Mouse (Mus musculus) heart, embryonic 16.5 days (tissue): ENCODE data around the gene Pdcd1lg2. TPM values are rescaled to one million over a fixed set of nuclear protein-coding genes. Genes with fewer than 3 reads are reported as not detected.

Experiments used
- ATAC-seq: fragments of 200-750 bp; cut with Nextera tagmentation; replicated peaks from 2 replicates; pipeline ENCODE4 v1.8.0; 2017; ENCODE audit warnings: moderate number of reproducible peaks; ENCODE audit not compliant: insufficient read depth, low FRiP score; ENCODE audit errors: extremely low read depth
- H3K27ac ChIP-seq: fragments of 300-500 bp; sonication (generic); 2 replicates; pipeline ENCODE4 v1.5.1; 2014; ENCODE audit warnings: mild to moderate bottlenecking, low read length, control low read depth, moderate library complexity
- H3K27me3 ChIP-seq: fragments of 300-500 bp; sonication (generic); 2 replicates; pipeline ENCODE4 v1.6.1; 2014; ENCODE audit warnings: low read length, mixed read lengths; ENCODE audit not compliant: control insufficient read depth, insufficient read depth
- H3K36me3 ChIP-seq: fragments of 300-500 bp; sonication (generic); 2 replicates; pipeline ENCODE4 v1.6.1; 2014; ENCODE audit not compliant: control insufficient read depth, insufficient read depth
- H3K4me1 ChIP-seq: fragments of 300-500 bp; sonication (generic); 2 replicates; pipeline ENCODE4 v1.6.1; 2014; ENCODE audit warnings: low read length, mixed read lengths; ENCODE audit not compliant: control insufficient read depth, insufficient read depth
- H3K4me2 ChIP-seq: fragments of 300-500 bp; sonication (generic); 2 replicates; pipeline ENCODE4 v1.6.1; 2014; ENCODE audit warnings: low read depth, mild to moderate bottlenecking, control low read depth, low read length
- H3K4me3 ChIP-seq: fragments of 300-500 bp; sonication (generic); 2 replicates; pipeline ENCODE4 v1.5.1; 2014; ENCODE audit warnings: mild to moderate bottlenecking, control low read depth, low read length
- H3K9ac ChIP-seq: fragments of 300-500 bp; sonication (generic); 2 replicates; pipeline ENCODE4 v1.6.1; 2014; ENCODE audit warnings: low read length, control low read depth
- H3K9me3 ChIP-seq: fragments of 300-500 bp; sonication (generic); replicated peaks from 2 replicates; pipeline ENCODE4 v1.6.1; 2016; ENCODE audit warnings: low read length; ENCODE audit not compliant: control insufficient read depth
- WGBS: fragments of 180-500 bp; shearing (Covaris S2); extraction: QIAGEN DNeasy Blood & Tissue Kit; methylation state at CpG from one replicate; pipeline ENCODE4 v1.1.7; 2014; 5-methylcytosine and 5-hydroxymethylcytosine counted together
- polyA plus RNA-seq: library from polyadenylated mRNA; unstranded; fragments of >200 nt; fragmentation: Nextera tagmentation; extraction: Ambion mirVana; gene quantifications from 2 replicates; pipeline ENCODE4 v1.2.1, GENCODE M21; 2015

Gene Pdcd1lg2
- polyA plus RNA-seq, 1 experiment from 2014 or later, result 0.41 TPM

GRCm38 (mm10) chr19:29489785-29490284, 79.1 kb downstream of the Pdcd1lg2 start:
- Histone ChIP-seq H3K27me3 (no peaks in the 10 kb centered on the region), H3K4me2 (no peak overlapping the region), H3K9ac (no peak overlapping the region), H3K36me3 (no peaks in the 10 kb centered on the region), H3K9me3 (no peaks in the 10 kb centered on the region), H3K4me3 (no peak overlapping the region), H3K4me1 (no peaks in the 10 kb centered on the region; the same call in 1 of the 2 replicates), H3K27ac (no peak overlapping the region)
- WGBS, result 80% methylated on average over 3 of the region's 3 CpGs
- ATAC-seq, result no peak

- H3K4me2 ChIP-seq, result no peak overlapping the region
- 84% methylated on average over 9 of the region's 9 CpGs for WGBS
- H3K36me3 ChIP-seq, result no peaks in the 10 kb centered on the region
- no peaks in the 10 kb centered on the region for H3K9me3 ChIP-seq
- no peak overlapping the region for H3K4me3 ChIP-seq
- no peak for ATAC-seq
- H3K9ac ChIP-seq, result no peak overlapping the region
- H3K27me3 ChIP-seq, result no peaks in the 10 kb centered on the region
- H3K27ac ChIP-seq, result no peak overlapping the region
- no peaks in the 10 kb centered on the region; the same call in 1 of the 2 replicates for H3K4me1 ChIP-seq
Observed at GRCm38 (mm10) chr19:29491467-29491866, 80.7 kb downstream of the Pdcd1lg2 start.

- no peaks in the 10 kb centered on the region for H3K4me1 ChIP-seq
- H3K4me3 ChIP-seq, result no peak overlapping the region
- no peaks in the 10 kb centered on the region for H3K36me3 ChIP-seq
- H3K27me3 ChIP-seq, result no peaks in the 10 kb centered on the region
- WGBS, result 84% methylated on average over 4 of the region's 4 CpGs
- ATAC-seq, result no peak
- no peaks in the 10 kb centered on the region for H3K9me3 ChIP-seq
- no peak overlapping the region for H3K9ac ChIP-seq
- H3K27ac ChIP-seq, result no peak overlapping the region
- H3K4me2 ChIP-seq, result no peak overlapping the region
Observed at GRCm38 (mm10) chr19:29494454-29494853, 83.7 kb downstream of the Pdcd1lg2 start.

GRCm38 (mm10) chr19:29496001-29496597, 85.4 kb downstream of the Pdcd1lg2 start:
- Histone ChIP-seq H3K4me2 (no peak overlapping the region), H3K4me1 (no peaks in the 10 kb centered on the region), H3K27ac (no peak overlapping the region), H3K9me3 (no peaks in the 10 kb centered on the region), H3K9ac (no peak overlapping the region), H3K36me3 (no peaks in the 10 kb centered on the region), H3K27me3 (no peaks in the 10 kb centered on the region), H3K4me3 (no peak overlapping the region)
- no peak for ATAC-seq
- 75% methylated on average over 6 of the region's 6 CpGs for WGBS

GRCm38 (mm10) chr19:29496786-29497557, 86.3 kb downstream of the Pdcd1lg2 start:
- H3K9me3 ChIP-seq, result no peaks in the 10 kb centered on the region
- 74% methylated on average over 7 of the region's 7 CpGs for WGBS
- no peaks in the 10 kb centered on the region for H3K4me1 ChIP-seq
- H3K4me3 ChIP-seq, result no peak overlapping the region
- no peaks in the 10 kb centered on the region for H3K36me3 ChIP-seq
- no peak for ATAC-seq
- H3K4me2 ChIP-seq, result no peak overlapping the region
- H3K27me3 ChIP-seq, result no peaks in the 10 kb centered on the region
- H3K9ac ChIP-seq, result no peak overlapping the region
- no peak overlapping the region for H3K27ac ChIP-seq

- H3K4me3 ChIP-seq, result no peak overlapping the region
- no peaks in the 10 kb centered on the region for H3K36me3 ChIP-seq
- ATAC-seq, result no peak
- H3K27me3 ChIP-seq, result no peaks in the 10 kb centered on the region
- no peak overlapping the region for H3K27ac ChIP-seq
- H3K4me2 ChIP-seq, result no peak overlapping the region
- no peaks in the 10 kb centered on the region for H3K4me1 ChIP-seq
- no peaks in the 10 kb centered on the region for H3K9me3 ChIP-seq
- 68% methylated on average over 7 of the region's 7 CpGs for WGBS
- H3K9ac ChIP-seq, result no peak overlapping the region
Observed at GRCm38 (mm10) chr19:29497874-29498273, 87.2 kb downstream of the Pdcd1lg2 start.

GRCm38 (mm10) chr19:29498842-29499456, 88.2 kb downstream of the Pdcd1lg2 start:
- Histone ChIP-seq H3K27me3 (no peaks in the 10 kb centered on the region), H3K36me3 (no peaks in the 10 kb centered on the region), H3K9ac (no peak overlapping the region), H3K4me1 (no peaks in the 10 kb centered on the region), H3K9me3 (no peaks in the 10 kb centered on the region), H3K4me2 (no peak overlapping the region), H3K27ac (no peak overlapping the region), H3K4me3 (no peak overlapping the region)
- no peak for ATAC-seq
- 62% methylated on average over 6 of the region's 6 CpGs for WGBS

- H3K27ac ChIP-seq, result no peak overlapping the region
- H3K4me3 ChIP-seq, result no peak overlapping the region
- H3K4me2 ChIP-seq, result no peak overlapping the region
- H3K9ac ChIP-seq, result no peak overlapping the region
- H3K27me3 ChIP-seq, result no peaks in the 10 kb centered on the region
- ATAC-seq, result no peak
- H3K9me3 ChIP-seq, result no peaks in the 10 kb centered on the region
- no peaks in the 10 kb centered on the region for H3K4me1 ChIP-seq
- H3K36me3 ChIP-seq, result no peaks in the 10 kb centered on the region
- 88% methylated on average over 1 of the region's 1 CpGs for WGBS
Observed at GRCm38 (mm10) chr19:29500333-29500732, 89.6 kb downstream of the Pdcd1lg2 start.

GRCm38 (mm10) chr19:29501106-29501505, 90.4 kb downstream of the Pdcd1lg2 start:
- WGBS, result 44% methylated on average over 11 of the region's 11 CpGs
- 0 out of 2 replicates have a peak overlapping the region, but pooled peaks have one; percentile 9 for H3K27ac ChIP-seq

More at GRCm38 (mm10) chr19:29501106-29501505, 90.4 kb downstream of the Pdcd1lg2 start:
- H3K4me1 ChIP-seq, result no peaks in the 10 kb centered on the region
- H3K36me3 ChIP-seq, result no peaks in the 10 kb centered on the region
- ATAC-seq, result peak; percentile 73
- H3K4me2 ChIP-seq, result peak overlapping the region; percentile 63
- no peaks in the 10 kb centered on the region for H3K9me3 ChIP-seq
- H3K9ac ChIP-seq, result peak overlapping the region; percentile 58
- peak overlapping the region; percentile 40 for H3K4me3 ChIP-seq
- H3K27me3 ChIP-seq, result no peaks in the 10 kb centered on the region
